Mouse (Mus musculus) olfactory bulb, adult 2 months (tissue): ENCODE measurements at regions not wholly inside any gene's neighbourhood (a gene's known extent, or its start where the extent isn't known, plus 50 kb on each side); places are given as distances from the start of the nearest gene placed in this dataset.
"Not testable (repeated sequence)": the region's sequence is repeated elsewhere in the genome, so short reads cannot be mapped to it uniquely, and the experiment has no call there.

Experiments
- H3K27ac ChIP-seq: fragments of 200-500 bp; 2 replicates; pipeline ENCODE4 v1.5.1; 2012; ENCODE audit warnings: low read depth, low read length; ENCODE audit not compliant: insufficient read depth
- H3K4me1 ChIP-seq: fragments of 200-500 bp; 2 replicates; pipeline ENCODE4 v1.6.1; 2012; ENCODE audit warnings: low read length; ENCODE audit not compliant: control insufficient read depth, insufficient read depth
- H3K4me3 ChIP-seq: fragments of 200-500 bp; 2 replicates; pipeline ENCODE4 v1.5.1; 2012; ENCODE audit warnings: mild to moderate bottlenecking, low read depth, low read length, moderate library complexity; ENCODE audit not compliant: insufficient read depth
- CTCF ChIP-seq: fragments of 200-500 bp; IDR thresholded peaks from 2 replicates; pipeline ENCODE4 v1.5.1; 2012; ENCODE audit warnings: low read depth, mild to moderate bottlenecking, low read length, moderate library complexity; ENCODE audit not compliant: insufficient read depth
- POLR2A ChIP-seq: fragments of 200-500 bp; IDR thresholded peaks from 2 replicates; pipeline ENCODE4 v1.6.1; 2012; ENCODE audit warnings: mild to moderate bottlenecking, low read depth, low read length, moderate library complexity; ENCODE audit not compliant: insufficient read depth
- WGBS: fragments of 180-500 bp; shearing (Covaris S2); methylation state at CpG from one replicate; pipeline ENCODE4 v1.1.7; 2018; 5-methylcytosine and 5-hydroxymethylcytosine counted together

DNA sequence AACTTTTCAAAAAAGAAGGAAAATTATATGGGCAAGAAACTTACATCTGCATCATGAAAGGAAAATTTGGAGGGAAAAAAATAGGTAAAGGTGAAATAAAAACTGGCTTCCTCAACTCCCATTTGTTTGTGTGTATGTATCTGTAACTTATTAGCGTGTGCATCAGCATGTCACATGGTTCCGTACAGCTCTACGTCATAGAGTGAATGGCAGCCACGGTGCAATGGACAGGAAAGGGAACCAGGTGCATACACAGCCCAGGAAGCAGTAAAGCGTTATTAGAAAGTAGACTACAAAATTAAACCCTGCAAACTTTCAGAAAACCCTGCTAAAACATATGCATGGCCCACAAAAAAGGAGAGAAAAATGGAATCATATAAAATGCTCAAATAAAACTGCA lies 112.7 kb upstream of the Arid1b start:
- H3K4me1 ChIP-seq = peaks cover 2% of the 10 kb centered on the region

DNA sequence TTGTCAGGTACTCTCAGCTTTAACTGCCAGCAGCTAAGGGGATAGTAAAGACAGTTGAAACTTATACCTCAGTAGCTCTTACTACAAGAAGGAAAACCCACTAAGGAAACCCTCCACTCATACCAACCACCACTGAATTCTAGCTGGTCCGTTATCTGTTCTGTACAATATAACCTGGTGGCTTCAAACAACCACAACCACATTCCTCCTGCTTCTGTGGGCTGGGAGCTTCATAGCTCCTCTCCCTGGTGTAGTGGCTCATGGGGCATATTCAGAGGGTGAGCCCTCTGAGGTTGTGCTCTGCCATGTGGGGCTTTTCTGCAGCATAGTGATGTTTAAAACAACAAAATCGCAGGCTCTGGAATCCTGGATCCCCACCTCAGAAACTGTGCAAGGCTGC lies 110.0 kb upstream of the Arid1b start:
- TF ChIP-seq CTCF = no peak
- no peak for TF ChIP-seq POLR2A

More for the DNA sequence above, 112.7 kb upstream of the Arid1b start:
- no peak for TF ChIP-seq CTCF
- no peak for TF ChIP-seq POLR2A
- WGBS = 92% methylated on average over 5 of the region's 5 CpGs
- Histone ChIP-seq H3K27ac (no peak overlapping the region), H3K4me3 (no peak overlapping the region)

DNA sequence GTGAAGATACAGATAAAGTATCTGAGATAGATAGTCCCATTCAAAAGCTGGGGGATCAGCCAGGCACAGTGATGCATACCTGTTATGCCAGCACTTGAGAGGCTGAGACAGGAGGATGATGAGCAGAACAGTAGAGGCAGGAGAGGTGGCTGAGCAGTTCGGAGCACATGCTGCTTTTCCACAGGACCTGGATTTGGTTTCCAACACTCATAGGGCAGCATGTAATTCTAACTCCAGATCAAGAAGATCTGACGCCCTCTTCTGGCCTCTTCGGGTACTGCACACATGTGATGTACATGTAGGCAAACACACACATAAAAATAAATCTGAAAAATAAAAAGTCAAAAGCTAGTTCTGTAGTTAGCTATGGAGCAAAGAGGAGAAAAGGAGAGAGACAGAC lies 109.4 kb upstream of the Arid1b start:
- TF ChIP-seq POLR2A (no peak), CTCF (no peak)
- H3K4me1 ChIP-seq = no peaks in the 10 kb centered on the region
- 82% methylated on average over 3 of the region's 3 CpGs for WGBS
- H3K4me3 ChIP-seq = no peak overlapping the region
- H3K27ac ChIP-seq = no peak overlapping the region

More for the DNA sequence above, 110.0 kb upstream of the Arid1b start:
- Histone ChIP-seq H3K27ac (no peak overlapping the region), H3K4me3 (no peak overlapping the region), H3K4me1 (no peaks in the 10 kb centered on the region)
- 93% methylated on average over 2 of the region's 2 CpGs for WGBS

DNA sequence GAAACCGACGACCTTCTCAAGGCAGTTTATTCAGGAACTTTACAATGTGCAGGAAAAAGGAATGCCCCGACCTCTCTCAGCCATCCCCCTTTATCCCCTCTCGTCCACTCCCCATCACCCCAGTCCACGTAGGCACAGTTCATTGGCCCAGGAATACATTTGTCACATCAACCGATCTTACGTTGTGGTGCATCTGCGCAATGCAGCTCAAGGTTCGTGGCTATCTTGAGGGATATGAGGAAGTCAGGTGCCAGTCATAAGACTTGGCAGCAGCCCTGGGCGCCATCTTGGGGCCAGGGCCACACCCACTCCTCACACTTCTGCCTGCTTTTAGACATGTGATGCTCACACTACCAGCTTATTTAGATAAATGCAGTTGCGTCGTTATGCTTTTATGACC lies 106.8 kb upstream of the Arid1b start:
- not testable (repeated sequence) for H3K27ac ChIP-seq, H3K4me1 ChIP-seq, H3K4me3 ChIP-seq
- 92% methylated on average over 12 of the region's 12 CpGs for whole genome bisulfite sequencing

DNA sequence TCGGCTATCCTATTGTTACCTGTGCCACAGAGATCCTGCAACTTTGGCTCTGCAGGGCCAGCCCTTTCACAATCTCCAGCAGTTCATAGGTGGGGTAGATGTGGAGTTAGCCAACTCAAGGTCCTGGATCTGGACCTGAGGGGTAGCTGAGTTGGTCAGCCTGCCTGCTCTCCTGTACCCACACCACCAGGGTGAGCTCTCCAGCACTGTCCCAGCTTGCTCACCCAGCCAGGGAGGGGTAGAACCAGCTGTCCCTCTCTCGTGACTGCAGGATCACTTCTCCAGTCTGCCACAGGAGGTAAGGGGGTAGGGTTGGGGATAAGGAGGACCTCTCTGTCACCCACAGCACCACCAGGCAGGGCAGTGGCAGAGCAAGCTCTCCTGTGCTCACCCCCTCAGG lies 104.6 kb upstream of the Arid1b start:
- no peak for TF ChIP-seq POLR2A
- TF ChIP-seq CTCF = no peak
- H3K4me3 ChIP-seq = no peak overlapping the region
- no peaks in the 10 kb centered on the region for H3K4me1 ChIP-seq
- H3K27ac ChIP-seq = no peak overlapping the region
- WGBS = 86% methylated on average over 2 of the region's 2 CpGs

DNA sequence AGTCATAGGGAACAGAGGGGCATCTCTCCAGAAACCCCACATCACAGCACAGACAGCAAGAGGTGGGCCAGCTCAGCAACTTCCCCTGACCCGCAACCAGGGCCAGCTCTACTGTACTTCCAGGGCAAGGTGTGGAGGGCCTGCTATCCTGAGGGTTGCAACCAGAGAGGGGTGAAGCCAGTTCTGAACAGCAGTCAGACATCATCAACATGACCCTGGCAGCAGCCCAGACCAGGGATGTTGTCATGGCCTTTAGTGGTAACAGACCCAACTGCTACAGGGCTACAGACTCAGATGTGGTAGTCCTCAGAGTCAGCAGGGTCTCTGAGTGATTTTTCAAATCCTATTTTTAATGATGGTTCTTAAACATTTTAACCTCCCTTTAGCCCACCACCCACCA lies 104.0 kb upstream of the Arid1b start:
- no peak overlapping the region for H3K27ac ChIP-seq
- WGBS = 96% methylated on average over 1 of the region's 1 CpGs
- H3K4me1 ChIP-seq = no peaks in the 10 kb centered on the region
- TF ChIP-seq POLR2A (no peak), CTCF (no peak)
- no peak overlapping the region for H3K4me3 ChIP-seq

DNA sequence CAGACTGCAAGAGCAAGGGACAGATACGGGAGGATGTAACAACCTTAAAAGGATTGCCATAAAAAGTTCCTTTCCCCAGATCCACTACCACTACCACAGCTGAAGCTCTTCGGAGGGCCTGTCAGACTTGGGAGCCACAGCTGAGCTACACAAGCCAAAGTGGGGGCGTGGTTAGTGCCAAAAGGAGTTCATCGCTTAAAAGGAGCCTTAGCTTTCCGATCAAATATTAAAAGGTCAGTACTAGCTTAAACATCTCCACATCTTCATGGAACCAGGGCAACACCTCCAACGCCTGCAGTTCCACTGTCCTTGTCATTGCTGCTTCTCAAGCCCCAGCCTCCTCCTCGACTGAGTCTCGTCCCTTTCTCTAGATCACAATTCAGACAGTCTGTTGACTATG lies 102.6 kb upstream of the Arid1b start:
- TF ChIP-seq POLR2A (no peak), CTCF (no peak)
- 93% methylated on average over 8 of the region's 8 CpGs for WGBS
- Histone ChIP-seq H3K27ac (no peak overlapping the region), H3K4me1 (no peaks in the 10 kb centered on the region), H3K4me3 (no peak overlapping the region)

DNA sequence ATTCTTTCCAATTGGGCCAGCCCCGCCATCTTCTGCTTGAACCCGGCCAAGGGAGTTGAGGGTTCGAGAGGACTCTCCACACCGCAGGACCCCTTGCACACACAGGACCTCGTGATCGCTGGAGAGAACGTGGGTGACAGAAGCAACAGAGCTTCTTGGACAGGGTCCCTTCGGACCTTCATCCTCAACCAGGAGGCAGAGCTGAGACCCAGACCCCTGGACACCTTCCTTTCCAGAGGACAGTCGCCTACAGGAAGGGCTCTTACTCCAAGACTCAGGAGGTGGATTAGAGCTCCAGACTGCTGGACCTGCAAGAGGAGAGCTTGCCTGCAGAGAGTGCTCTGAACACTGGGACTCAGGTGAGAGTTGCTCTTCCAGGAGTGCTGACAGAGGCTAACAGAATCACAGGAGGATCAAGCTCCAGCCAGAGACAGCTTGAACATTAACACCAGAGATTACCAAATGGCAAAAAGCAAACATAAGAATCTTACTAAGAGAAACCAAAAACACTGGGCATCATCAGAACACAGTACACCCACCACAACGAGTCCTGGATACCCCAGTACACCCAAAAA lies 99.3 kb upstream of the Arid1b start:
- WGBS = 94% methylated on average over 10 of the region's 10 CpGs
- not testable (repeated sequence) for H3K4me3 ChIP-seq, H3K27ac ChIP-seq, H3K4me1 ChIP-seq

DNA sequence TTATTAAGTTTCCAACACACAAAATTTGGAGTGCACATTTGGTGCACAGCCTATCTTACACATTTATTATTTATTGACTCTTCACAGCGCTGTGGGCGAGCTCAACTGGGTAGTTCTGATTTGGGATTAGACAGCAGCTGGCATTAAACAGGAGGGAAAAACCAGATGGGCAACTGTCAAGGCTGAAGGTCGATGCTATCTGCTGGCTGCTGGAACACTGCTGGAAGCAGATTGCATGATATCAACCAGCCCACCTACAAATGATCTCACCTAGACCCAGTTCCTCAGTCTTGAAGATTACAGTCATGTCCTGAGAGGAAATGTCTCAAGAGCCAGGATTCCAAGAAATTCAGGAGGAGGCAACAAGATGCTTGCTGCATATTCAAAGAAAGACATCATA lies 91.0 kb upstream of the Arid1b start:
- TF ChIP-seq CTCF = no peak
- no peak for TF ChIP-seq POLR2A
- 88% methylated on average over 3 of the region's 3 CpGs for WGBS
- no peak overlapping the region for H3K4me3 ChIP-seq
- no peaks in the 10 kb centered on the region; the same call in 1 of the 2 replicates for H3K4me1 ChIP-seq
- H3K27ac ChIP-seq = no peak overlapping the region

DNA sequence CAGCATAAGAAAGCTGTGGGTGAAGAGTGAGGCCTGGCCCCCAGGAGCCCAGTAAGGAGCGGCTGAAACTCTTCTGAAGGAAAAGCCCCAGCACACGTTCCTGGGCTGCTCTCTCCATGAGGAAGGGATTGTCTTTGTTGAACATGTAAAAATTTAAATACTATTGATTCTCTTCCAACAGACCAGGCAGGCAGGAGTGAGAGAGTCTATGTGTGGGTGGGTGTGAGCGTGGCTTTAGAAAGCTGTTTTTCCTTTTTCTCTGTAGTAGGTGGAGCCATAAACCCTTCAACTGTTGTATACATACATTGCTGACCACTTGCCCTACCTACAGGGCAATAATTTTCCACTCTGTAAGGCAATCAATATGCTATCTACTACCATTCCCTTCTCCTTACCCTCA lies 87.6 kb upstream of the Arid1b start:
- no peak for TF ChIP-seq CTCF
- TF ChIP-seq POLR2A = no peak
- peaks cover 2% of the 10 kb centered on the region; the same call in 1 of the 2 replicates for H3K4me1 ChIP-seq
- no peak overlapping the region for H3K4me3 ChIP-seq
- 42% methylated on average over 3 of the region's 3 CpGs for WGBS
- H3K27ac ChIP-seq = peak overlapping the region; percentile 94
